ENCODE assay signal across 9 mouse cellular contexts in genomic region chrX:52679045-52679444, GRCm38 (mm10).
DNase-seq lines count a peak whose midpoint lies in the region; ATAC-seq and TF ChIP-seq lines count a peak whose summit lies in the region.
"Had no signal": no experiment of that assay in that cellular context is flagged by ENCODE, and none has a peak within 500 bp of the region (broad histone marks: within the 10 kb centered on the region; RNA-seq: fewer than 3 reads in every experiment).

No protein-coding gene starts in this region.

- no peaks in the 10 kb centered on the region for H3K4me1 ChIP-seq in liver, adult 2 months (ENCODE audit: control insufficient read depth, insufficient read depth, low read length)
- no peaks in the 10 kb centered on the region for H3K4me1 ChIP-seq in liver, embryonic 11.5 days (replicated peaks; ENCODE audit: control insufficient read depth, insufficient read depth, low read length)
- H3K4me1 ChIP-seq in embryonic facial prominence, embryonic 10.5 days = peaks cover 4% of the 10 kb centered on the region
- H3K4me1 ChIP-seq: embryonic facial prominence, embryonic 15.5 days had no signal

- TF ChIP-seq CTCF in liver, adult 2 months (IDR thresholded peaks at IDR 0.05; ENCODE audit: low read depth, low read length) = peak; percentile 31; the same call in 1 of the 2 replicates

- no peak overlapping the region for H3K27ac ChIP-seq in liver, adult 2 months (replicated peaks; ENCODE audit: insufficient read depth, low read depth, low read length)
- no peak overlapping the region for H3K27ac ChIP-seq in liver, embryonic 11.5 days (ENCODE audit: low read depth, low read length)
- peak overlapping the region; percentile 40; the same call in 1 of the 2 replicates for H3K27ac ChIP-seq in embryonic facial prominence, embryonic 10.5 days (replicated peaks)
- H3K27ac ChIP-seq: embryonic facial prominence, embryonic 15.5 days had no signal

- TF ChIP-seq POLR2A in liver, adult 2 months (IDR thresholded peaks at IDR 0.05; ENCODE audit: extremely low read depth, insufficient read depth, low read length) = no peak

- no peaks in the 10 kb centered on the region for H3K27me3 ChIP-seq in liver, adult 2 months (ENCODE audit: control insufficient read depth, insufficient read depth, low read length)
- H3K27me3 ChIP-seq in liver, embryonic 11.5 days (replicated peaks; ENCODE audit: control insufficient read depth, insufficient read depth, low read length) = no peaks in the 10 kb centered on the region
- H3K27me3 ChIP-seq in embryonic facial prominence, embryonic 10.5 days (replicated peaks; ENCODE audit: low read depth, poor library complexity, severe bottlenecking) = no peaks in the 10 kb centered on the region
- H3K27me3 ChIP-seq: embryonic facial prominence, embryonic 15.5 days had no signal

- no peaks in the 10 kb centered on the region for H3K79me2 ChIP-seq in liver, adult 2 months (ENCODE audit: control insufficient read depth, insufficient read depth, low read length)

- no peak for ATAC-seq in liver, embryonic 11.5 days (replicated peaks; ENCODE audit: low FRiP score)
- ATAC-seq in cerebellum, adult (ENCODE audit: insufficient number of reproducible peaks, low FRiP score, low TSS enrichment) = no peak

- H3K36me3 ChIP-seq in liver, adult 2 months (ENCODE audit: control insufficient read depth, insufficient read depth, low read length) = no peaks in the 10 kb centered on the region
- H3K36me3 ChIP-seq in liver, embryonic 11.5 days (ENCODE audit: control insufficient read depth, insufficient read depth, low read length) = no peaks in the 10 kb centered on the region
- H3K36me3 ChIP-seq in embryonic facial prominence, embryonic 10.5 days (replicated peaks) = no peaks in the 10 kb centered on the region
- H3K36me3 ChIP-seq: embryonic facial prominence, embryonic 15.5 days had no signal

- 7% methylated on average over 5 of the region's 5 CpGs for WGBS in liver, adult 2 months
- WGBS in liver, embryonic 11.5 days = 20% methylated on average over 5 of the region's 5 CpGs
- 23% methylated on average over 5 of the region's 5 CpGs for WGBS in embryonic facial prominence, embryonic 10.5 days

- H3K9me3 ChIP-seq in liver, embryonic 11.5 days (ENCODE audit: control insufficient read depth, low read length) = no peaks in the 10 kb centered on the region
- no peaks in the 10 kb centered on the region for H3K9me3 ChIP-seq in embryonic facial prominence, embryonic 10.5 days
- H3K9me3 ChIP-seq: embryonic facial prominence, embryonic 15.5 days had no signal

- H3K4me3 ChIP-seq in liver, adult 2 months (ENCODE audit: insufficient read depth, low read depth, low read length) = no peak overlapping the region
- no peak overlapping the region for H3K4me3 ChIP-seq in liver, embryonic 11.5 days (ENCODE audit: low read depth, low read length)
- no peak overlapping the region for H3K4me3 ChIP-seq in embryonic facial prominence, embryonic 10.5 days
- H3K4me3 ChIP-seq: embryonic facial prominence, embryonic 15.5 days had no signal

- no peak overlapping the region for H3K4me2 ChIP-seq in liver, embryonic 11.5 days
- H3K4me2 ChIP-seq: embryonic facial prominence, embryonic 15.5 days had no signal

- peak; percentile 7 for DNase-seq in liver, adult 2 months (ENCODE audit: extremely low read depth, low read depth, low spot score)
- no peak for DNase-seq in liver, embryonic 11.5 days (ENCODE audit: low spot score)
- peak; percentile 1 for DNase-seq in NIH3T3 (ENCODE audit: low read depth)
- peak; percentile 61 for DNase-seq in embryonic facial prominence, embryonic 10.5 days (ENCODE audit: low spot score)
- DNase-seq in kidney, postnatal 14 days = peak; percentile 17
- peak; percentile 33 for DNase-seq in retina, postnatal 1 day
- no peak for DNase-seq in cerebellum, adult 9-11 months

- H3K9ac ChIP-seq in liver, adult 2 months (ENCODE audit: low read depth, low read length) = no peak overlapping the region
- H3K9ac ChIP-seq in liver, embryonic 11.5 days (ENCODE audit: low read depth, low read length) = no peak overlapping the region
- H3K9ac ChIP-seq: embryonic facial prominence, embryonic 15.5 days had no signal

Comparison
In these comparisons a context has a peak if more than half of its experiments do, and no peak if none do; other contexts are left out.
1. DNase-seq: peak in liver, adult 2 months (single experiment), NIH3T3 (single experiment), embryonic facial prominence, embryonic 10.5 days (single experiment), kidney, postnatal 14 days (single experiment) and retina, postnatal 1 day (single experiment); none in liver, embryonic 11.5 days (single experiment) and cerebellum, adult 9-11 months (single experiment).